Mouse (Mus musculus) layer of hippocampus, postnatal 14 days (tissue): ENCODE measurements at regions not wholly inside any gene's neighbourhood (a gene's known extent, or its start where the extent isn't known, plus 50 kb on each side); places are given as distances from the start of the nearest gene placed in this dataset.

Experiments used
- DNase-seq, 2 experiments: peaks; one replicate each; pipeline ENCODE4 v3.0.0; 2021 to 2022; ENCODE audit warnings: low spot score in 2 of 2, mixed read lengths in 1 of 2

DNA sequence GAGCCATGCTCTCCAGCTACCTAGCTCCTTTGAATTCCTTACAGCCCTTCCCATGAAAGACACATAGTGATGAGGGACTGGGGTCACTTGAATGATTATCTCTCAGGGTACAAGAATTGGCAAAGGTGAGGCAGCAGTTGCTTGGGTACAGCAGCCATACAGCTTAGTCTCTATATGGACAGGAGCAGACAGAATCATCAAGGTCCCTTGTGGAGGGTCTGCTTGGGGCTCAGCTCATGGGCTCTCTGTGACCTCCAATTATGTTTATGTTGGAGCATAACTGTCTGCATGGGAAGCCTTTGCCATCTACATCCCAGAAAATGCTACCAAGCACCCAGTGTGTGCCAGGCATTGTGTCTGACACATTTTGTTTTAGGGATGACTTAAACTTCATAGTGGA lies 118.4 kb upstream of the Lhcgr start:
- no peak for DNase-seq

GRCm38 (mm10) chr17:88901742-88902141 lies 110.0 kb upstream of the Lhcgr start:
- no peak for DNase-seq

- DNase-seq = no peak
Observed at GRCm38 (mm10) chr17:88900904-88901303, 109.1 kb upstream of the Lhcgr start.

DNA sequence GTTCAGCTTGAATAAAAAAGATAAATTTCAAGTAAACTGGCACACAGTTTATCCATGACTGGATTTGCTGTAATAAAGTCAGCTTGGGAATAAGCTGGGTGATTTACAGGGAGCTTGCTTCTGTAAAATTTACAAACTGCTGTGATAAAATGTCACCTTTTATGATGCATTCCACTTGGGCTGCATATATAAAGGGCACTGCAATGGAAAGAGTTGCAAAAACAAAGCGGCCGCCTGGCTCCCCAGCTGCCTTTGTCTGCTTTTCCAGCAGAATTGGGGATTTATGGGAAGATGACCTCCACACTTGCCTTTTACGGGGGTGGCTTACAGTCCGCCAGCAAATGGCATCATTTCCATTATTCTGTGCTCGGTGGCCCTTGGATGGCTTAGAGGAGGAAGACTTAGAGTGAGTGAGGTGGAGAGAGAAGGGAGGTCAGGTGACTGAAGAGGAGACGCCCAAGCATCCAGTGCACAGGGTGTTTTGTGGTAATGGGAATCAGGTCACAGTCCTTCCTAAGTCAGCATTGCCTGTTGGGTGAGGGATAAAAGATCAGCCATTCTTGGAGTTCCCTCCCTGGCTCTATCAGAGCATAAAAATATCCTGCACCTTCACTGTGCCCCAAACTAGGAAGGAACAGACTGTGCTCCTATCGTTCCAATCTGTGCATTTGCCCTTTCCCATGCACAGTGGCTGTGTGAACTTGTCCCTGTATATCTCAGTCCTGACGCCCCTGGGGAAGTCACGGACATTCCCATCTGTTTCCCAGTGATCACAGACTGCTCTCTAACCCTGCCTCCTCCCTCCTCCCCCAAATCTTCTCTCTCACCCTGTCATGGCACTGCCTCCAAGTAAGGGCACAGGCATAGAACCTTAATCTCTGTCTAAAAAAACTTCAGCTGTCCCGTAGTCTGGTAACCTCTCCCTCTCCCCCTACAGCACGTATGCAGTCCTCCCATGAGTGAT lies 107.2 kb upstream of the Lhcgr start:
- DNase-seq = no peak

DNA sequence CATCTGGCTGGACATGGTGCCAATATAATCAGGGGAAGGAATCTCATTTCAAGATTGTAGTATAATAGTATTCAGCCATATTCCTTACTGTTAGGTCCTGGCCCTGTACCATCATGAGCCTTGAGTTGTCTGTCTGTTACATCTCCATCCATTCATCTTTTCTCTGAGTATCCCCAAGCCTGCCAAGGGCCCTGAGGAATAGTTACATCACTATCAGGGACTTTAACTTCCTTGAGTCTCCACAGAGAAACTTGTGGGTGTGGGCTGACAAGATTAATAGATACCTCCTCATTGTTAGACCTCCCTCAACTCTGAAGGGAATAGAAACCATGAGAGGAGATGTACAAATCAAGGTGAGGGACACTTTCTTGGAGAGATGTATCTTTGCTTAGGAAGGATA lies 101.7 kb upstream of the Lhcgr start:
- no peak for DNase-seq

DNA sequence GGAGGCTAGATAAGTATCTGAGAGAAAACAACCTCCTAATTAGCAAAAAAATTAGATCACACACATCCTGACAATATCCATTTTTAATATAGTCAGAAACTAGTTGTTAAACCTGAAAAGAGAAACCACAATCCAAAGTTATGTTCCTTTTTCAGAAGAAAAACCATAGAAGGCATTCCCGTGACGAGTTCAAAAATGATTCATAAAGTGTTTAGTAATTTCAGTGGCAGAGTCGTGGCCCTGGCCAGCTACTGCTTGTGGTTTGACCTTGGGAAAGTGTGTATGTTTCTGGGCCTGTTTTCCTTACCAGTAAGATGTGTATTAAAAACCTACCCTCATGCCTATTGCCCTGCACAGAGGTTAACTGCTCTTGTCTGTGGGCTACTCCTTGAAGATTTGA lies 93.7 kb upstream of the Lhcgr start:
- DNase-seq = no peak

DNA sequence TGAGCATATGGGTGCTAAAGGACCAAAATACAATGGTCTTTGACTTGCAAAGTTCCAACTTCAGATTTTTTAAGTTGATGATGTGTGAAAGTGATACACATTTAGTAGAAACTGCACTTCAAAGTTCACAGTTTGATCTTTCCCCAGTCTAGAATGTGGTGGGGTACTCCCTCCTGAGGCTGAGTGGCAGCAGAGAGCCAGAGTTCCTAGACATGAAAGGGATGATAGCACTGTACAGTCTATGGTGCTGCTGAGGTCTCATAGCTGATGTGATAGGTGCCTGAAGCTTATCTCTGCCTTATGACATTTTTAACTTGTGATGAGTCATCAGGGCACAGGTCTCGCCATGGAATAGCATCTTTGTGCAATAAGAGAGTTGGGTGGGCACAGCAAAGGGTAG lies 87.9 kb upstream of the Lhcgr start:
- DNase-seq = no peak

DNA sequence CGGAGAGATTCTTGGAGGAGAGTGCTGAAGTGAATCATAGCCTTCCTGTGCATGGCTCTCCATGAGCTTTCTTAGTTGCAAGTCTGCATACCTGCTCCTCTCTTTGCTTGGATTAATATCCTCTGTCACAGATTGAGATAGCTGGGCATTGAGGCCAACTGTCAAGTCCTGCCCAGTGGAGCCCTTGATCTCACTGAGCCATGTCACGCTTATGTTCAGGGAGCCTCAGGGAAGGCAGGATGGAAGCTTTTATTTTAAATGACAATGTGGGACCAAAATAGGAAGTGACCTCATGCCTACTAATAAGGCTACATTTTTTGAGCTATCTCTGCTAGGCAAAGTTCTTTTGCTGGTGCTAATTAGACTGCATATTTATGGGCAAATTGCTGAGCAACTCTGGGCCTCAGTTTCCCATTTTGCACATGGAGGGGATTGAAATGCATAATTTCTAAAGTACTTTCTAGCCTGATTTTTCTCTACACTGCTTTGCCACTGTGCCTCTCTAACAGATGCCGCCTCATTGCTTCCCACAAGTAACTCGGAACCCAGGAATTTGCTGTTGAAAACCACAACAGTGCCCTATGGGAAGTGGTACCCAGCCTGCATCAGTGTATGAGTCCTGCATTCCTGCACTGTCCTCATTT lies 78.7 kb upstream of the Lhcgr start:
- DNase-seq = no peak

DNA sequence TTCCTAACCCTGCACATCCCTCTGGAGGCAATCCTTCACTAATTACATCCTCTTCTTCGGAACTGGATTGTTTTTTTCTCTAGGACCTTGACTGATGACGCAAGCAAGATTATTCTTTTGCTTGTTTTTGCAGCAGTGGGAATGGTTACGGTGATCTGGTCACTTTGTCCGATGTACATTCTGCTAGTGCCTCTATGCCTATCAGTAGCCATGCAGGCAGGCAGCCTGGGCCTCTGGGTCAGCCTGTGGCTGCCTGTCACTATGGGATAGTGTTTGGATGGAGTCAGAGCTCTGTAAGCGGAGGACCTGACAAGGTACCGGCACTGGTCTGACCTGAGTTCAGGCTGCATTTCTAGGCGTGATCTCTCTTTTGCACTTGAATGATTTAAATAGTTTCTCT lies 72.8 kb upstream of the Lhcgr start:
- DNase-seq = no peak

DNA sequence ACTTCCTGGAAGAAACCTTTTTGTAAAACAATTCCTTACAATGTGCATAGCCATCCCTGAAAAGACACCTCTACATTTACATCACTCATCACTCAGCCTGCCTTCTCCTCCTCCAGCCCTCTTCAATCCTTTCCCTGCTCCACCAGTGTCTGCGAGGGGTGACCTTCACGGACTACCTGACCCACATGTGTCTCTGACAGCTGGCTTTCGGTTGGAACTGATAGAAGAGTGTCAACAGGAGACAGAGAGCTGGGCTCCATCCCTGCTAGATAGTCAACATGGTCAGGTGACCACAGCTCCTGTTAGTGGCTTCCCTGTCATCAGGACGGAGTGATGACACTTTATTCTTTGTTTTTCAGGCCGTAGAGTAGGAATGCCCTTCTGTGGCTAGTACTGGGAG lies 72.4 kb upstream of the Lhcgr start:
- no peak for DNase-seq

- DNase-seq = no peak
Observed at GRCm38 (mm10) chr17:88861128-88861527, 69.3 kb upstream of the Lhcgr start.

DNA sequence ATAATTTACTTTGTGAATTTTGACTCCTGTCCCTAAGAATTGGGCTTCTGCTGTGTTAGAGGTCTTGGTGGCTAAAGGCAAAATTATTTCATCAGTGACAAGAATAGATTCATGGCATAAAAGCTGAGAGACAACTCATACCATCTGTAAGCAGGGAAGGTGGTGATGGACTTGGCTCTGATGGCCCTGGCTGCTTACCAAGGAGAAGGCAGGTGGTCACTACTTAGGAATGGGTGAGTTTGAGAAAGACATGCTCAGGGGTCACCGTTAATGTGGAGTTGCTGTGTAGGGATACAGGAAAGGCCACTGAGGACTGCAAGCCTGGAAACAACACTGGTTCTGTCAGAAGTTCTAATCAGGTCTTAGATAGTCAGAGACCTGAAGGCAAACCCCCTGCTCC lies 68.8 kb upstream of the Lhcgr start:
- DNase-seq = no peak

- DNase-seq = peak in 1 of 2 experiments; percentile 15
Observed at GRCm38 (mm10) chr17:88858666-88859065, 66.9 kb upstream of the Lhcgr start.

GRCm38 (mm10) chr17:88847255-88847654 lies 55.5 kb upstream of the Lhcgr start:
- peak; percentile 16 to 20 for DNase-seq

GRCm38 (mm10) chr17:88845278-88845677 lies 53.5 kb upstream of the Lhcgr start:
- no peak for DNase-seq
